ENCODE assay signal across 14 mouse cellular contexts in genomic region chr17:84236781-84237557, GRCm38 (mm10). TPM values are rescaled to one million over a fixed set of nuclear protein-coding genes. Genes with fewer than 3 reads are reported as not detected.
DNase-seq lines count a peak whose midpoint lies in the region; ATAC-seq lines count a peak whose summit lies in the region.
"Had no signal": no experiment of that assay in that cellular context is flagged by ENCODE, and none has a peak within 500 bp of the region (broad histone marks: within the 10 kb centered on the region; RNA-seq: fewer than 3 reads in every experiment).

No protein-coding gene starts in this region.

- WGBS in kidney, embryonic 16.5 days: 74% methylated on average over 7 of the region's 7 CpGs
- WGBS in heart, embryonic 16.5 days: 39% methylated on average over 7 of the region's 7 CpGs
- 72% methylated on average over 7 of the region's 7 CpGs for WGBS in liver, embryonic 13.5 days (ENCODE audit: insufficient replicate concordance)
- WGBS in forebrain, embryonic 15.5 days: 93% methylated on average over 7 of the region's 7 CpGs
- WGBS in hindbrain, embryonic 12.5 days: 92% methylated on average over 7 of the region's 7 CpGs

- no peaks in the 10 kb centered on the region for H3K36me3 ChIP-seq in kidney, embryonic 16.5 days (ENCODE audit: insufficient read depth, low read length)
- no peaks in the 10 kb centered on the region for H3K36me3 ChIP-seq in heart, embryonic 16.5 days (ENCODE audit: control insufficient read depth, insufficient read depth)
- no peaks in the 10 kb centered on the region for H3K36me3 ChIP-seq in liver, embryonic 13.5 days
- no peaks in the 10 kb centered on the region for H3K36me3 ChIP-seq in forebrain, embryonic 15.5 days
- no peaks in the 10 kb centered on the region for H3K36me3 ChIP-seq in hindbrain, embryonic 12.5 days

- peak overlapping the region; percentile 49; the same call in 1 of the 2 replicates for H3K27ac ChIP-seq in kidney, embryonic 16.5 days (ENCODE audit: low read length)
- H3K27ac ChIP-seq in heart, embryonic 16.5 days (ENCODE audit: low read length): peak overlapping the region; percentile 68
- 0 out of 2 replicates have a peak overlapping the region, but pooled peaks have one; percentile 6 for H3K27ac ChIP-seq in liver, embryonic 13.5 days
- no peak overlapping the region for H3K27ac ChIP-seq in forebrain, embryonic 15.5 days (replicated peaks)
- H3K27ac ChIP-seq in hindbrain, embryonic 12.5 days: no peak overlapping the region

- no peaks in the 10 kb centered on the region for H3K27me3 ChIP-seq in kidney, embryonic 16.5 days (ENCODE audit: insufficient read depth, low read length)
- no peaks in the 10 kb centered on the region for H3K27me3 ChIP-seq in heart, embryonic 16.5 days (ENCODE audit: control insufficient read depth, insufficient read depth, low read length)
- no peaks in the 10 kb centered on the region for H3K27me3 ChIP-seq in liver, embryonic 13.5 days
- H3K27me3 ChIP-seq in forebrain, embryonic 15.5 days: no peaks in the 10 kb centered on the region
- no peaks in the 10 kb centered on the region for H3K27me3 ChIP-seq in hindbrain, embryonic 12.5 days
- H3K27me3 ChIP-seq: CH12.LX, Patski had no signal

- H3K4me2 ChIP-seq in kidney, embryonic 16.5 days (replicated peaks; ENCODE audit: low read depth, low read length): no peak overlapping the region
- no peak overlapping the region for H3K4me2 ChIP-seq in heart, embryonic 16.5 days (ENCODE audit: low read depth, low read length)
- no peak overlapping the region for H3K4me2 ChIP-seq in liver, embryonic 13.5 days
- no peak overlapping the region for H3K4me2 ChIP-seq in forebrain, embryonic 15.5 days (replicated peaks)
- no peak overlapping the region for H3K4me2 ChIP-seq in hindbrain, embryonic 12.5 days (replicated peaks)

- H3K4me1 ChIP-seq in kidney, embryonic 16.5 days (ENCODE audit: insufficient read depth, low read length): peaks cover 15% of the 10 kb centered on the region
- H3K4me1 ChIP-seq in heart, embryonic 16.5 days (ENCODE audit: control insufficient read depth, insufficient read depth, low read length): peaks cover 10% of the 10 kb centered on the region
- peaks cover 43% of the 10 kb centered on the region for H3K4me1 ChIP-seq in liver, embryonic 13.5 days (replicated peaks)
- no peaks in the 10 kb centered on the region for H3K4me1 ChIP-seq in forebrain, embryonic 15.5 days
- no peaks in the 10 kb centered on the region for H3K4me1 ChIP-seq in hindbrain, embryonic 12.5 days

- H3K4me3 ChIP-seq in kidney, embryonic 16.5 days (ENCODE audit: low read length): no peak overlapping the region
- no peak overlapping the region for H3K4me3 ChIP-seq in heart, embryonic 16.5 days (ENCODE audit: low read length)
- H3K4me3 ChIP-seq in liver, embryonic 13.5 days (replicated peaks): no peak overlapping the region
- no peak overlapping the region for H3K4me3 ChIP-seq in forebrain, embryonic 15.5 days
- no peak overlapping the region for H3K4me3 ChIP-seq in hindbrain, embryonic 12.5 days

- H3K9me3 ChIP-seq in kidney, embryonic 16.5 days (ENCODE audit: low read length): no peaks in the 10 kb centered on the region; the same call in 1 of the 2 replicates
- no peaks in the 10 kb centered on the region; the same call in 1 of the 2 replicates for H3K9me3 ChIP-seq in heart, embryonic 16.5 days (replicated peaks; ENCODE audit: control insufficient read depth, low read length)
- no peaks in the 10 kb centered on the region; the same call in 1 of the 2 replicates for H3K9me3 ChIP-seq in liver, embryonic 13.5 days (replicated peaks)
- no peaks in the 10 kb centered on the region for H3K9me3 ChIP-seq in forebrain, embryonic 15.5 days
- H3K9me3 ChIP-seq in hindbrain, embryonic 12.5 days (replicated peaks): no peaks in the 10 kb centered on the region

- no peak for ATAC-seq in kidney, embryonic 16.5 days (ENCODE audit: low FRiP score, low TSS enrichment)
- ATAC-seq in heart, embryonic 16.5 days (replicated peaks; ENCODE audit: extremely low read depth, insufficient read depth, low FRiP score): peak; percentile 49
- no peak for ATAC-seq in liver, embryonic 13.5 days (ENCODE audit: low read depth)
- no peak for ATAC-seq in forebrain, embryonic 15.5 days (replicated peaks)
- ATAC-seq in hindbrain, embryonic 12.5 days (ENCODE audit: low FRiP score): no peak
- ATAC-seq: hindbrain, embryonic 16.5 days; Patski had no signal

- no peak overlapping the region for H3K9ac ChIP-seq in kidney, embryonic 16.5 days (replicated peaks; ENCODE audit: low read length)
- no peak overlapping the region for H3K9ac ChIP-seq in heart, embryonic 16.5 days (ENCODE audit: low read length)
- no peak overlapping the region for H3K9ac ChIP-seq in liver, embryonic 13.5 days
- H3K9ac ChIP-seq in forebrain, embryonic 15.5 days (replicated peaks): no peak overlapping the region
- H3K9ac ChIP-seq in hindbrain, embryonic 12.5 days: no peak overlapping the region

- DNase-seq in kidney, adult 9 months: no peak
- peak; percentile 57 for DNase-seq in heart, adult 8-10 months (ENCODE audit: low spot score)
- DNase-seq in liver, embryonic 13.5 days: no peak
- no peak for DNase-seq in embryo, embryonic 10 days (ENCODE audit: low spot score)
- DNase-seq: adrenal gland, postnatal 25 days; cerebellum, adult 11-12 months; left cerebral cortex, postnatal 4 days had no signal

RNA-seq across cellular contexts. Expression of gene Zfp36l2, which starts 49.2 kb away (rescaled TPM):
- 9.5 and 11.4 TPM in 2 replicates for polyA plus RNA-seq in kidney, embryonic 16.5 days (2015; fragmentation: Nextera tagmentation; extraction: Ambion mirVana)
- 10 to 100 TPM; 23.5 to 25.4 (median 24.4) TPM for total RNA-seq in heart, adult 8-10 months (2022)
- polyA plus RNA-seq in heart, embryonic 16.5 days (2015; fragmentation: Nextera tagmentation; extraction: Ambion mirVana): 5.9 and 7.7 TPM in 2 replicates
- polyA plus RNA-seq in liver, embryonic 13.5 days (2015; fragmentation: Nextera tagmentation; extraction: Ambion mirVana): 8.9 and 10.0 TPM in 2 replicates
- polyA plus RNA-seq in forebrain, embryonic 15.5 days (2015; fragmentation: Nextera tagmentation; extraction: Ambion mirVana): 4.7 and 4.9 TPM in 2 replicates
- polyA plus RNA-seq in hindbrain, embryonic 12.5 days (2016; fragmentation: Nextera tagmentation; extraction: Ambion mirVana): 16.1 TPM in 2 replicates

Comparison
In these comparisons a context has a peak if more than half of its experiments do, and no peak if none do; other contexts are left out.
1. H3K27ac ChIP-seq: peak in kidney, embryonic 16.5 days (single experiment), heart, embryonic 16.5 days (single experiment) and liver, embryonic 13.5 days (single experiment); none in forebrain, embryonic 15.5 days (single experiment) and hindbrain, embryonic 12.5 days (single experiment).